Comparison of ENCODE assay signal across 14 mouse cellular contexts in genomic region chr11:106260826-106261450, GRCm38 (mm10). TPM values are rescaled to one million over a fixed set of nuclear protein-coding genes. Genes with fewer than 3 reads are reported as not detected.
"Had no signal": no experiment of that assay in that cellular context is flagged by ENCODE, and none has a peak within 500 bp of the region (broad histone marks: within the 10 kb centered on the region; RNA-seq: fewer than 3 reads in every experiment).

No protein-coding gene starts in this region.

- DNase-seq: kidney, adult 2 months; kidney, postnatal 25 days; liver, embryonic 13.5 days; lung, adult 2 months; right cerebral cortex, adult 18-20 months; right cerebral cortex, postnatal 14 days; right cerebral cortex, postnatal 4 days; thymus, adult 2 months; thymus, postnatal 14 days; thymus, postnatal 4 days had no signal

RNA-seq across cellular contexts. Expression of gene Tcam1, which starts 15.5 kb away (rescaled TPM):
- total RNA-seq: liver, adult 2 months had no signal

RNA-seq across cellular contexts. Expression of gene Gh, which starts 40.7 kb away (rescaled TPM):
- total RNA-seq: layer of hippocampus, postnatal 14 days; left cerebral cortex, postnatal 36 days; liver, adult 2 months; megakaryocyte, adult 5-6 weeks had no signal
